Mouse (Mus musculus) hindbrain, postnatal 0 days (tissue): ENCODE measurements around the gene Clybl. TPM values are rescaled to one million over a fixed set of nuclear protein-coding genes. Genes with fewer than 3 reads are reported as not detected.
A peak's percentile ranks its signal among the peaks of the same experiment; 100 is the strongest.

Experiments used
- ATAC-seq: fragments of 200-750 bp; cut with Nextera tagmentation; 2 replicates; pipeline ENCODE4 v1.8.0; 2017; ENCODE audit warnings: mild to moderate bottlenecking, moderate TSS enrichment, moderate library complexity
- DNase-seq: peaks from one replicate; pipeline ENCODE4 v3.0.0-alpha.2; 2015; ENCODE audit warnings: low spot score
- H3K27ac ChIP-seq: fragments of 300-500 bp; sonication (generic); 2 replicates; pipeline ENCODE4 v1.5.1; 2014; ENCODE audit warnings: mild to moderate bottlenecking
- H3K27me3 ChIP-seq: fragments of 300-500 bp; sonication (generic); 2 replicates; pipeline ENCODE4 v1.6.1; 2014; ENCODE audit warnings: low read length, mixed read lengths; ENCODE audit not compliant: insufficient read depth
- H3K36me3 ChIP-seq: fragments of 300-500 bp; sonication (generic); 2 replicates; pipeline ENCODE4 v1.6.1; 2014; ENCODE audit warnings: low read length, mixed read lengths; ENCODE audit not compliant: insufficient read depth
- H3K4me1 ChIP-seq: fragments of 300-500 bp; sonication (generic); 2 replicates; pipeline ENCODE4 v1.6.1; 2014; ENCODE audit warnings: antibody characterized with exemption, low read length, mixed read lengths; ENCODE audit not compliant: insufficient read depth
- H3K4me2 ChIP-seq: fragments of 300-500 bp; sonication (generic); 2 replicates; pipeline ENCODE4 v1.6.1; 2014; ENCODE audit warnings: low read depth, mild to moderate bottlenecking, low read length, moderate library complexity, mixed read lengths
- H3K4me3 ChIP-seq: fragments of 300-500 bp; sonication (generic); 2 replicates; pipeline ENCODE4 v1.5.1; 2014; ENCODE audit warnings: low read length
- H3K9ac ChIP-seq: fragments of 300-500 bp; sonication (generic); replicated peaks from 2 replicates; pipeline ENCODE4 v1.6.1; 2014; ENCODE audit warnings: mild to moderate bottlenecking, low read length, moderate library complexity, mixed read lengths
- H3K9me3 ChIP-seq: fragments of 300-500 bp; sonication (generic); 2 replicates; pipeline ENCODE4 v1.6.1; 2016; ENCODE audit warnings: low read length, mixed read lengths
- CTCF ChIP-seq: IDR thresholded peaks from 2 replicates; pipeline ENCODE4 v1.5.1; 2016; ENCODE audit warnings: antibody characterized with exemption, control low read depth, low read depth
- WGBS: fragments of 180-500 bp; shearing (Covaris S2); extraction: QIAGEN DNeasy Blood & Tissue Kit; methylation state at CpG from one replicate; pipeline ENCODE4 v1.1.7; 2014; 5-methylcytosine and 5-hydroxymethylcytosine counted together
- polyA plus RNA-seq: library from polyadenylated mRNA; unstranded; fragments of >200 nt; fragmentation: Nextera tagmentation; extraction: Ambion mirVana; gene quantifications from 2 replicates; pipeline ENCODE4 v1.2.1, GENCODE M21; 2015
- total RNA-seq: library from RNA; depleted of rRNA; stranded (reverse); fragments of >200 nt; gene quantifications from 2 replicates; pipeline ENCODE4 v1.2.3, GENCODE M21; 2014

Gene Clybl
- total and polyA plus RNA-seq, 2 experiments from 2014 or later: 13.3 to 26.7 TPM

DNA sequence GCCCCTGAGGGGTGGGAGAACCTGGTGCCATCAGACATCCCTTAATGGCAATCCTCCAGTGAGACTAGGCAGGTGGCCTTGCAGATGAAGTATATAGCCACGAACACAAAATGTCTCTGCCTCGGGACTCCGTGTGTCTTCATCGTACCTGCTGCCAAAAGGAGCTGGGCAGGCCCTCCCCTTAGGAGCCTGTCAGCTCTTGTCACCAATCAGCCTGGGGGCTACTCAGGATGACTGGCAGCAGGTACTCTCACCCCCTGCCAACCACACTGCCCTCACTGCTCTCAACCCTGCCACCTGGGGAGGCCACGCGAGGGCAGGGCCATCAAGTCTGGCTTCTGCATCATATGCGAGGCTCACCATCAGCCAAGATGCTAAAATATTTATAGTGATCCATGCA lies 166.6 kb downstream of the Clybl start:
- WGBS: 49% methylated on average over 7 of the region's 7 CpGs
- no peak overlapping the region for H3K4me3 ChIP-seq
- no peak for TF ChIP-seq CTCF
- no peaks in the 10 kb centered on the region for H3K9me3 ChIP-seq
- ATAC-seq (peak; percentile 27; the same call in 1 of the 2 replicates), DNase-seq (no peak)
- no peak overlapping the region for H3K4me2 ChIP-seq
- peaks cover 4% of the 10 kb centered on the region; the same call in 1 of the 2 replicates for H3K4me1 ChIP-seq
- H3K36me3 ChIP-seq: no peaks in the 10 kb centered on the region
- no peak overlapping the region for H3K9ac ChIP-seq
- H3K27me3 ChIP-seq: no peaks in the 10 kb centered on the region
- H3K27ac ChIP-seq: peak overlapping the region; percentile 54; the same call in 1 of the 2 replicates

DNA sequence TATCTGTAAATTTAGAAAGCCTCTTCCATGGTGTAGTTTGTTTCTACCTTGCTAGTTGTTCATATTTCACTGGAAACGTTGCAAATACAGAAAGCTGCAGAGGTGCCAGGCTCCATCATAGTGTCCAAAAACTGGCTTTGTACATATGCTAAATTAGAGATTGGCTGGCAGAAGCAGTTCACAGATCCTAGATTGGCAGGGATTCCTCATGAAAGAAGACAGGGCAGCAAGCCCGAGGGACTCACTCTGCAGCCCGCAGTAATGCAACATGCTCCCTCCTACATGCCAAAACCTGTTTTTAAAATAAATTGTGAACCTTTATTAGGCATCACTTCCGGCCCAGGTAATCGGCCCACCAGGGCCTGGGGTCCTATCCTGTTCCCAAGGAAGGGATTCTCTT lies 167.8 kb downstream of the Clybl start:
- no peak overlapping the region for H3K4me2 ChIP-seq
- peaks cover 4% of the 10 kb centered on the region; the same call in 1 of the 2 replicates for H3K4me1 ChIP-seq
- WGBS: 50% methylated on average over 5 of the region's 5 CpGs
- H3K9ac ChIP-seq: no peak overlapping the region
- H3K36me3 ChIP-seq: no peaks in the 10 kb centered on the region
- TF ChIP-seq CTCF: no peak
- no peaks in the 10 kb centered on the region for H3K27me3 ChIP-seq
- DNase-seq (peak; percentile 49), ATAC-seq (no peak)
- no peaks in the 10 kb centered on the region for H3K9me3 ChIP-seq
- no peak overlapping the region for H3K27ac ChIP-seq
- no peak overlapping the region for H3K4me3 ChIP-seq

DNA sequence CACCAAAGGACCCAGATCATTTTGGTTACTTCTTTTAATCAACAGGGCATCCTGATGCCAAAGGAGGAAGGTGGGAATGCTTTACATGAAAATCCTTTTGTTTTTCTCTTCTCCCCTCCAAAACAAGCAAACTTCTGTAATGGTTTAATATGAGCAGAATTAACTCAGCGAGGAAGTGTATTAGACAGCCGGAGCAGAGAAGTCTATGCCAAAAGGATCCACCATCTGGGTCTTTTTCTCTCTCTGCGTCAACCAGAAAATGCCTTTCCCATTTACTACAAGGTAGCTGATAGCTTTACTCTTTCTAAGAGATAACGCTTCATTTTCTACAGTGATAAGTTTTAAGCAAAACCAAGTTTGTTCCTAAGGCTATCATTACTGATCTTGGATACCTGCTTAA lies 168.3 kb downstream of the Clybl start:
- no peaks in the 10 kb centered on the region for H3K27me3 ChIP-seq
- no peak overlapping the region for H3K27ac ChIP-seq
- no peaks in the 10 kb centered on the region for H3K9me3 ChIP-seq
- ATAC-seq: no peak
- WGBS: 62% methylated on average over 4 of the region's 4 CpGs
- peaks cover 4% of the 10 kb centered on the region; the same call in 1 of the 2 replicates for H3K4me1 ChIP-seq
- no peak overlapping the region for H3K4me3 ChIP-seq
- no peak overlapping the region for H3K4me2 ChIP-seq
- no peak for DNase-seq
- H3K36me3 ChIP-seq: no peaks in the 10 kb centered on the region
- H3K9ac ChIP-seq: no peak overlapping the region
- no peak for TF ChIP-seq CTCF

DNA sequence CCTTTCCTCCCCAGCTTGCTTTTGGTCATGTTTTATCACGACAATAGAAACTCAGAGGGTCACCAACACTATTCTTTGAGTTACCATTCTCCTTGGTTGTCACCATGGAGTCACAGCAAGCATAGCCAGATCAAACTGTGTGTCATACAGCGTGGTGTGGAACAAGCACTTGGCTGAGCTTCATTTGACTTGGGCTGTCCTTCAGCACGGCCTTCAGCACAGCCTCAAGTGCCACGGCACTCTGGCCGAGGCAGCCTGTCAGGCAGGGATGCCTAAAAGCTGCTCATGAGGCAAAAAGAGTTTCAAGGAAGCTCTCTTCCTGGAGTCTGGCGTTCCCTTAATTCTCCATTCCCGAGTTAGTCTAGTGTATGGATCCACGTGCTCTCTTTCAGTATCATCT lies 169.3 kb downstream of the Clybl start:
- no peak overlapping the region for H3K4me3 ChIP-seq
- no peaks in the 10 kb centered on the region for H3K27me3 ChIP-seq
- no peak for TF ChIP-seq CTCF
- peaks cover 4% of the 10 kb centered on the region; the same call in 1 of the 2 replicates for H3K4me1 ChIP-seq
- peak overlapping the region; percentile 5; the same call in 1 of the 2 replicates for H3K27ac ChIP-seq
- no peak overlapping the region for H3K9ac ChIP-seq
- no peak overlapping the region for H3K4me2 ChIP-seq
- ATAC-seq (0 out of 2 replicates have a peak, but pooled peaks have one; percentile 61), DNase-seq (no peak)
- H3K36me3 ChIP-seq: no peaks in the 10 kb centered on the region
- WGBS: 68% methylated on average over 8 of the region's 8 CpGs
- no peaks in the 10 kb centered on the region for H3K9me3 ChIP-seq

DNA sequence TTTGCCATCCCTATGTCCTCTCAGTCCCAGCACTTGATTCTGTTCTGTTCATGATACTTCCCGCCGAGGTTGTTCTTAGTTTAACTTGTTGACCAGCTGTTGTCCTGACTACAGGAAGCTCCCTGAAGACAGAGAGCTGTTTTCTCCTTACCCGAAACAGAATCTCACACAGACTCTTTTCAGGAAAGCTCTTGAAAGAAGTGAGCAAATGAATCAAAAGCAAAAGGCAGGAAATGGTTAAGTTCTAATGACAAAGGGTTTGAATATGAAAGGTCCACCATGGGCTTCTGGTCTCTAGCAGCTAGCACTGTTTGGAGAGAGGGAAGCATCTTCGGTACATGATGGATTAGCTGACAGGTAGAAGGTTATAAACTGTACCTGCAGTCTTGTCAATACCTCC lies 175.8 kb downstream of the Clybl start:
- Histone ChIP-seq H3K4me3 (no peak overlapping the region), H3K4me2 (no peak overlapping the region), H3K4me1 (no peaks in the 10 kb centered on the region), H3K36me3 (no peaks in the 10 kb centered on the region), H3K9ac (no peak overlapping the region), H3K27ac (no peak overlapping the region), H3K27me3 (no peaks in the 10 kb centered on the region), H3K9me3 (no peaks in the 10 kb centered on the region)
- ATAC-seq (no peak), DNase-seq (no peak)
- 81% methylated on average over 4 of the region's 4 CpGs for WGBS
- no peak for TF ChIP-seq CTCF

DNA sequence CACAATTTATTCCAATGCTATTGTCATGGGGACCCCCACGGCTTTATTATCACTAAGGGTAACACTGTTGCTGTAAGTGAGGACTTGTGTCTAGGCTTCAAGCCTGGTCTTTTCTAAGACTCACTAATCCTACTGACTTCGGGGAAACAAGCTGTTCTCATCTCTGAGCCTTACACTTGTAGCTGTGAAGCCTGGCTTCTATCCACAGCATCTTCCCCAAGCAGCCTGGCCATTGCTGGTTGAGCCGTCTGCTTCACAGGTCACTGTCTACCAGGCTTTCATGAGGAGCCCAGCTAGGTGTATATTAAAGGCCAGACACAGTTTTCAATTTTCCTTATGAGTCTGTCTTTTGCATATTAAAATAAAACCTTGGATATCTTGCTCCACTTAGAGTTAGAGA lies 177.1 kb downstream of the Clybl start:
- H3K27me3 ChIP-seq: no peaks in the 10 kb centered on the region
- peak overlapping the region; percentile 67; the same call in 1 of the 2 replicates for H3K27ac ChIP-seq
- WGBS: 58% methylated on average over 3 of the region's 3 CpGs
- no peak for TF ChIP-seq CTCF
- no peaks in the 10 kb centered on the region for H3K36me3 ChIP-seq
- ATAC-seq: peak; percentile 46
- no peak for DNase-seq
- no peak overlapping the region for H3K4me3 ChIP-seq
- no peak overlapping the region for H3K4me2 ChIP-seq
- H3K4me1 ChIP-seq: no peaks in the 10 kb centered on the region
- no peak overlapping the region for H3K9ac ChIP-seq
- no peaks in the 10 kb centered on the region for H3K9me3 ChIP-seq

DNA sequence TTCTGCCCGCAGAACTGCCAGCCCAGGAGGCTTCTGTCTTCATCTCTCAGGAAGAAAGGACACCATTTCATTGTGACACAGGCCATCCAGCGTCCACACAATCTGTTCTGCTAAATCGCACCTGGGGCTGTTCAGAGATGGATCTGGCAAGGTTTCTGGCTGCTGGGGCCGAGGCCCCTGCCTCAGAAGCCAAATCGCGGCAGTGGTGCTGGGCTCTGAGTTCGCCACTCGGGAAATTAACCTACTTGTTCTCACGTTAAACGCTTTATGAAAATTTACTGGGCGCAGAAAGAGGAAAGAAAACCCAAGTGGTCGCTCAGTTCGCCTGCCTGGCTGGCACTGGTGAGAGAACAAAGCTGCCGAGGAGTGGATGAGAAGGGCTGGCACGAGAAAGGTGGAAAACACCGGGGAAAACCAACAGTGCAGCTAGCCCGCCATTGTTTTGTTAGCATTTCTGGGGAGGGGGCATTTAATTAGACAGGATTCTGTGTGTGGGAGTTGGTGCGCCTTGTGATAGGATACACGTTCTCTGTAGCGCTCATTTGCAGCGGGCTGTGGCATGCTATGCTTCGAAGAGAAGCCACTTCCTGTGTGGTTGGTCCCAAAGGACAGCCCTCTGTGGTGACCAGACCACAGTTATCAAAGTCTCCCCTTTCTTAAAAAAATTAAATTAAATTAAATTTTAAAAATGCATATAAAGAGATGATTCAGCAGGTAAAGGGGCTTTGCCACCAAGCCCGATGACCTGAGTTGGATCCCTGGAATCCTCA lies 177.8 kb downstream of the Clybl start:
- Histone ChIP-seq H3K9me3 (no peaks in the 10 kb centered on the region), H3K9ac (no peak overlapping the region), H3K4me3 (no peak overlapping the region), H3K27ac (peak overlapping the region; percentile 67), H3K27me3 (no peaks in the 10 kb centered on the region), H3K36me3 (no peaks in the 10 kb centered on the region), H3K4me1 (no peaks in the 10 kb centered on the region), H3K4me2 (peak overlapping the region; percentile 33)
- ATAC-seq (peak; percentile 71), DNase-seq (peak; percentile 65)
- WGBS: 53% methylated on average over 23 of the region's 23 CpGs
- TF ChIP-seq CTCF: no peak
